Mouse (Mus musculus) bone marrow macrophage, adult 2 months (primary cell): ENCODE measurements around the gene Rpl10-ps3.

Experiments used
- CTCF ChIP-seq: IDR thresholded peaks from 2 replicates; pipeline ENCODE4 v1.5.1; 2012; ENCODE audit warnings: low read depth, mild to moderate bottlenecking, low read length, moderate library complexity
- POLR2A ChIP-seq: IDR thresholded peaks from 2 replicates; pipeline ENCODE4 v1.6.1; 2012; ENCODE audit warnings: mild to moderate bottlenecking, low read depth, low read length, borderline replicate concordance

GRCm38 (mm10) chr9:50362556-50362955, 17.8 kb upstream of the Rpl10-ps3 start:
- TF ChIP-seq CTCF (no peak), POLR2A (no peak)
